Mouse (Mus musculus) lung, postnatal 0 days (tissue): ENCODE results near the gene Syna. TPM values are rescaled to one million over a fixed set of nuclear protein-coding genes. Genes with fewer than 3 reads are reported as not detected.
A peak's percentile ranks its signal among the peaks of the same experiment; 100 is the strongest.

Experiments used
- ATAC-seq: fragments of 200-750 bp; cut with Nextera tagmentation; 2 replicates; pipeline ENCODE4 v1.8.0; 2017; ENCODE audit warnings: moderate library complexity
- DNase-seq: peaks from one replicate; pipeline ENCODE4 v3.0.0-alpha.2; 2016; ENCODE audit warnings: low spot score
- H3K27ac ChIP-seq: fragments of 300-500 bp; sonication (generic); 2 replicates; pipeline ENCODE4 v1.5.1; 2014; ENCODE audit warnings: antibody characterized with exemption, mild to moderate bottlenecking, low read length, mixed read lengths
- H3K27me3 ChIP-seq: fragments of 300-500 bp; sonication (generic); replicated peaks from 2 replicates; pipeline ENCODE4 v1.6.1; 2014; ENCODE audit warnings: low read length, mixed read lengths; ENCODE audit not compliant: insufficient read depth
- H3K36me3 ChIP-seq: fragments of 300-500 bp; sonication (generic); 2 replicates; pipeline ENCODE4 v1.6.1; 2014; ENCODE audit warnings: low read length, mixed read lengths; ENCODE audit not compliant: insufficient read depth
- H3K4me1 ChIP-seq: fragments of 300-500 bp; sonication (generic); 2 replicates; pipeline ENCODE4 v1.6.1; 2014; ENCODE audit warnings: antibody characterized with exemption, low read depth, low read length, mixed read lengths; ENCODE audit not compliant: insufficient read depth
- H3K4me2 ChIP-seq: fragments of 300-500 bp; sonication (generic); replicated peaks from 2 replicates; pipeline ENCODE4 v1.6.1; 2014; ENCODE audit warnings: low read depth, mild to moderate bottlenecking, low read length, moderate library complexity, mixed read lengths
- H3K4me3 ChIP-seq: fragments of 300-500 bp; sonication (generic); 2 replicates; pipeline ENCODE4 v1.5.1; 2014; ENCODE audit warnings: low read depth, low read length
- H3K9ac ChIP-seq: fragments of 300-500 bp; sonication (generic); replicated peaks from 2 replicates; pipeline ENCODE4 v1.6.1; 2014; ENCODE audit warnings: low read depth, mild to moderate bottlenecking
- H3K9me3 ChIP-seq: fragments of 300-500 bp; sonication (generic); 2 replicates; pipeline ENCODE4 v1.6.1; 2016; ENCODE audit warnings: low read length, mixed read lengths
- CTCF ChIP-seq: IDR thresholded peaks from 2 replicates; pipeline ENCODE4 v1.5.1; 2016; ENCODE audit warnings: antibody characterized with exemption, mild to moderate bottlenecking
- EP300 ChIP-seq: IDR thresholded peaks from 2 replicates; pipeline ENCODE4 v1.6.1; 2016; ENCODE audit warnings: antibody characterized with exemption, mild to moderate bottlenecking, control low read depth
- WGBS: fragments of 180-500 bp; shearing (Covaris S2); extraction: QIAGEN DNeasy Blood & Tissue Kit; methylation state at CpG from one replicate; pipeline ENCODE4 v1.1.7; 2014; 5-methylcytosine and 5-hydroxymethylcytosine counted together
- polyA plus RNA-seq: library from polyadenylated mRNA; unstranded; fragments of >200 nt; fragmentation: Nextera tagmentation; extraction: Ambion mirVana; gene quantifications from 2 replicates; pipeline ENCODE4 v1.2.1, GENCODE M21; 2015

Syna gene
- polyA plus RNA-seq, 1 experiment from 2014 or later: 0.24 TPM

- Histone ChIP-seq H3K4me3 (no peak within 1 kb of the TSS), H3K4me1 (no peaks in the 10 kb centered on the region), H3K9ac (no peak within 1 kb of the TSS), H3K27ac (no peak within 1 kb of the TSS), H3K4me2 (no peak within 1 kb of the TSS), H3K36me3 (no peaks in the 10 kb centered on the region), H3K9me3 (no peaks in the 10 kb centered on the region), H3K27me3 (no peaks in the 10 kb centered on the region)
- WGBS: 79% methylated on average over 5 of the region's 5 CpGs
- no peak for DNase-seq
- TF ChIP-seq EP300 (no peak), CTCF (no peak)
- no peak for ATAC-seq
These were observed 21.2 kb upstream of the Syna start, which contains the start of gene Rfc2 for GRCm38 (mm10) chr5:134581146-134581545. TSS of gene Rfc2 (plus strand) at chr5:134581366.

GRCm38 (mm10) chr5:134579135-134579534, 19.2 kb upstream of the Syna start:
- 65% methylated on average over 3 of the region's 3 CpGs for WGBS
- ATAC-seq (no peak), DNase-seq (no peak)
- Histone ChIP-seq H3K4me2 (no peak overlapping the region), H3K9me3 (no peaks in the 10 kb centered on the region), H3K4me1 (no peaks in the 10 kb centered on the region), H3K27ac (no peak overlapping the region), H3K27me3 (no peaks in the 10 kb centered on the region), H3K9ac (no peak overlapping the region), H3K4me3 (no peak overlapping the region), H3K36me3 (no peaks in the 10 kb centered on the region)
- TF ChIP-seq EP300: no peak
- TF ChIP-seq CTCF: no peak

- Histone ChIP-seq H3K4me3 (no peak overlapping the region), H3K27me3 (no peaks in the 10 kb centered on the region), H3K36me3 (no peaks in the 10 kb centered on the region), H3K9me3 (no peaks in the 10 kb centered on the region), H3K27ac (no peak overlapping the region), H3K4me1 (no peaks in the 10 kb centered on the region), H3K9ac (no peak overlapping the region), H3K4me2 (no peak overlapping the region)
- peak; percentile 62 for ATAC-seq
- WGBS: 63% methylated on average over 7 of the region's 7 CpGs
- TF ChIP-seq EP300 (no peak), CTCF (no peak)
- peak; percentile 32 for DNase-seq
These were observed 17.6 kb upstream of the Syna start for GRCm38 (mm10) chr5:134577534-134577933.

GRCm38 (mm10) chr5:134576517-134577220, 16.7 kb upstream of the Syna start:
- Histone ChIP-seq H3K4me2 (no peak overlapping the region), H3K9ac (no peak overlapping the region), H3K9me3 (no peaks in the 10 kb centered on the region), H3K27me3 (no peaks in the 10 kb centered on the region), H3K4me1 (no peaks in the 10 kb centered on the region), H3K4me3 (no peak overlapping the region), H3K36me3 (no peaks in the 10 kb centered on the region), H3K27ac (no peak overlapping the region)
- ATAC-seq: no peak
- TF ChIP-seq CTCF (no peak), EP300 (no peak)
- no peak for DNase-seq
- 71% methylated on average over 14 of the region's 14 CpGs for WGBS

- no peak for TF ChIP-seq EP300
- no peak for TF ChIP-seq CTCF
- Histone ChIP-seq H3K4me1 (no peaks in the 10 kb centered on the region), H3K9me3 (no peaks in the 10 kb centered on the region), H3K27ac (no peak overlapping the region), H3K36me3 (no peaks in the 10 kb centered on the region), H3K9ac (no peak overlapping the region), H3K4me2 (no peak overlapping the region), H3K27me3 (no peaks in the 10 kb centered on the region), H3K4me3 (no peak overlapping the region)
- 94% methylated on average over 5 of the region's 5 CpGs for WGBS
- ATAC-seq (no peak), DNase-seq (no peak)
These were observed 15.9 kb upstream of the Syna start for GRCm38 (mm10) chr5:134575833-134576232.

GRCm38 (mm10) chr5:134572508-134573214, 12.7 kb upstream of the Syna start:
- peak overlapping the region; percentile 83 for H3K27ac ChIP-seq
- no peak for TF ChIP-seq CTCF
- no peak for TF ChIP-seq EP300
- H3K27me3 ChIP-seq: no peaks in the 10 kb centered on the region
- no peaks in the 10 kb centered on the region for H3K36me3 ChIP-seq
- H3K9me3 ChIP-seq: no peaks in the 10 kb centered on the region
- DNase-seq (peak; percentile 55), ATAC-seq (peak; percentile 33)
- H3K4me1 ChIP-seq: no peaks in the 10 kb centered on the region
- 26% methylated on average over 10 of the region's 10 CpGs for WGBS
- H3K4me3 ChIP-seq: peak overlapping the region; percentile 47
- H3K4me2 ChIP-seq: peak overlapping the region; percentile 85
- peak overlapping the region; percentile 30; the same call in 1 of the 2 replicates for H3K9ac ChIP-seq
